Mouse (Mus musculus) heart, embryonic 14.5 days (tissue): Measurements from ENCODE around the gene Tmco4. TPM values are rescaled to one million over a fixed set of nuclear protein-coding genes. Genes with fewer than 3 reads are reported as not detected.
A peak's percentile ranks its signal among the peaks of the same experiment; 100 is the strongest.

Source experiments
- ATAC-seq: fragments of 200-750 bp; cut with Nextera tagmentation; 2 replicates; pipeline ENCODE4 v1.8.0; 2017; ENCODE audit warnings: low read depth, moderate TSS enrichment; ENCODE audit not compliant: insufficient number of reproducible peaks, insufficient read depth, low FRiP score
- H3K27ac ChIP-seq, 2 experiments: fragments of 200-500 bp in 1 of 2; fragments of 300-500 bp in 1 of 2; sonication (generic) in 1 of 2; replicated peaks in 1 of 2; 2 replicates each; pipeline ENCODE4 v1.5.1; 2012 to 2014; ENCODE audit warnings: low read depth in 2 of 2, low read length in 2 of 2, control low read depth in 1 of 2, mild to moderate bottlenecking in 1 of 2, mixed read lengths in 1 of 2; ENCODE audit not compliant: control insufficient read depth in 1 of 2, insufficient read depth in 1 of 2
- H3K27me3 ChIP-seq: fragments of 300-500 bp; sonication (generic); 2 replicates; pipeline ENCODE4 v1.6.1; 2014; ENCODE audit warnings: mild to moderate bottlenecking, low read length, control low read depth; ENCODE audit not compliant: control insufficient read depth, insufficient read depth
- H3K36me3 ChIP-seq: fragments of 300-500 bp; sonication (generic); 2 replicates; pipeline ENCODE4 v1.6.1; 2014; ENCODE audit warnings: mild to moderate bottlenecking, control low read depth, low read length, mixed read lengths; ENCODE audit not compliant: control insufficient read depth, insufficient read depth
- H3K4me1 ChIP-seq, 2 experiments: fragments of 200-500 bp in 1 of 2; fragments of 300-500 bp in 1 of 2; sonication (generic) in 1 of 2; 2 replicates each; pipeline ENCODE4 v1.6.1; 2012 to 2014; ENCODE audit warnings: low read length in 2 of 2, control low read depth in 1 of 2, mixed read lengths in 1 of 2; ENCODE audit not compliant: control insufficient read depth in 2 of 2, insufficient read depth in 2 of 2
- H3K4me2 ChIP-seq: fragments of 300-500 bp; sonication (generic); 2 replicates; pipeline ENCODE4 v1.6.1; 2014; ENCODE audit warnings: mild to moderate bottlenecking, low read length
- H3K4me3 ChIP-seq, 2 experiments: fragments of 200-500 bp in 1 of 2; fragments of 300-500 bp in 1 of 2; sonication (generic) in 1 of 2; 2 replicates each; pipeline ENCODE4 v1.5.1; 2012 to 2014; ENCODE audit warnings: low read length in 2 of 2, mild to moderate bottlenecking in 2 of 2, control low read depth in 1 of 2, low read depth in 1 of 2, moderate library complexity in 1 of 2; ENCODE audit not compliant: control insufficient read depth in 1 of 2, insufficient read depth in 1 of 2
- H3K9ac ChIP-seq: fragments of 300-500 bp; sonication (generic); 2 replicates; pipeline ENCODE4 v1.6.1; 2014; ENCODE audit warnings: mild to moderate bottlenecking, low read length
- H3K9me3 ChIP-seq: fragments of 300-500 bp; sonication (generic); 2 replicates; pipeline ENCODE4 v1.6.1; 2016; ENCODE audit warnings: low read length, control low read depth; ENCODE audit not compliant: control insufficient read depth
- WGBS: fragments of 180-500 bp; shearing (Covaris S2); extraction: QIAGEN DNeasy Blood & Tissue Kit; methylation state at CpG from one replicate; pipeline ENCODE4 v1.1.7; 2014; 5-methylcytosine and 5-hydroxymethylcytosine counted together
- polyA plus RNA-seq: library from polyadenylated mRNA; unstranded; fragments of >200 nt; fragmentation: Nextera tagmentation; extraction: Ambion mirVana; gene quantifications from 2 replicates; pipeline ENCODE4 v1.2.1, GENCODE M21; 2014

Gene Tmco4
- polyA plus RNA-seq, 1 experiment from 2014 or later = 4.8 TPM

DNA sequence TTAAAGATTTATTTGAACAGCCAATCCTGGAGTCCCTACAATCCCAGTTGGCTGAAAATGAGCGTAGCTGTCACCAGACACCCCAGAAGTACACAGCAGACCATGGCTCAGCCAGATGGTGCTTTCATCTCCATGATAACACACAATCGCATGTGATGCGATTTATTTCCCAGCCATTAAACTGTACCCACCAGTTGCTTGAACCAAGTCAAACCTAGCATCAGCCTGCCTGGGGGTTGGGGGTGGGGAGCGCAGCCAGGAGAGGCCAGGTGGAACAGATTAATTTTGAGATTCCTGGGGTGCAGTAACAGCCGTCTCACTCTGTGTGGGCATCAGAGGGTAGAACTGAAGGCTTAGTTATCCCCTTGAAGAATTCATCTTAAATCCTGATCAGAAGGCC, 73.7 kb downstream of the Tmco4 start:
- 80% methylated on average over 5 of the region's 5 CpGs for WGBS
- H3K27ac ChIP-seq = no peak overlapping the region
- H3K9ac ChIP-seq = no peak overlapping the region
- ATAC-seq = no peak
- H3K4me3 ChIP-seq = no peak overlapping the region
- no peak overlapping the region for H3K4me2 ChIP-seq
- no peaks in the 10 kb centered on the region for H3K4me1 ChIP-seq
- H3K36me3 ChIP-seq = no peaks in the 10 kb centered on the region
- no peaks in the 10 kb centered on the region for H3K27me3 ChIP-seq
- 0 out of 2 replicates have a peak, but pooled peaks cover 3% of the 10 kb centered on the region for H3K9me3 ChIP-seq

DNA sequence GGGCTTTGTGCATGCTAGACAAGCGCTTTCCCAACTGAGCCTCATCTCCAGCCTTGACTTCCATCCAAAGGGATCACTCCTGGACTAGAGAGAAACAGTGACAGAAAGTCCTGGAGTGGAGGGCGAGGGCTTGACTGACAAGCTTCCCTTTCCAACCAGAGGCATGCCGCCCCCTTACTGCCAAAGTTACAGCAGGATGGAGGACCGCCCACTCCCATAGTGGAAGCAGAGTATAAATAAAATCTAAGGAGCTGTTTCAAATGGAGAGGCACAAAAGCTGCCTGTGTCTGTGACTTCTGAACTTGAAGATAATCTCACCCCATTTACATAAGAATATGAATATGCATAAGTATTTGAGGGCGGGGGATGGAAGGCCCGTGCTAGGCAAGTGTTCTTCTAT, 75.8 kb downstream of the Tmco4 start:
- Histone ChIP-seq H3K27ac (no peak overlapping the region), H3K36me3 (no peaks in the 10 kb centered on the region), H3K27me3 (no peaks in the 10 kb centered on the region), H3K9ac (no peak overlapping the region), H3K4me2 (no peak overlapping the region), H3K9me3 (0 out of 2 replicates have a peak, but pooled peaks cover 3% of the 10 kb centered on the region), H3K4me3 (no peak overlapping the region), H3K4me1 (no peaks in the 10 kb centered on the region)
- WGBS = 73% methylated on average over 6 of the region's 6 CpGs
- no peak for ATAC-seq

DNA sequence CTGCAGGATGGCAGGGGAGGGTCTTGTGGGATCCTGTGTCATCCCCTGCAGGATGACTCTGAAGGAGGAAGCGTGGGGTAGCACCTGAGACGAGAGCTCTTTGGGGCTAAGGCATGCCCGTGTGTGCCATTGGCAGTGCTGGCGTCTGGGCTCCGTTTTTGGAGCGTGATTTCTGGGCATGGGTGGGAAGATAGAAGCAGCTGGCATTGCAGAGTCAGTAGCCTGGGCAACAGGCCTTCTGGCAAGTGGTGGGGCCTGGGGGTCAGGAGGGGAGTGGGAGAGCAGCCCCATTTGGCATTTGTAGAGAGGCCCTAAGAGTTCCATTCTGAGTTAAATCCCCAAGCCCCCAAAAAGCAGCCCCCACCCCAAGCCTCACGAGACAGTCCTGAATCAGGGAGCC, 80.1 kb downstream of the Tmco4 start:
- peaks cover 9 to 10% of the 10 kb centered on the region in 2 experiments; a peak in 2 of 4 replicates for H3K4me1 ChIP-seq
- ATAC-seq = no peak
- no peaks in the 10 kb centered on the region for H3K9me3 ChIP-seq
- WGBS = 81% methylated on average over 7 of the region's 7 CpGs
- no peaks in the 10 kb centered on the region for H3K36me3 ChIP-seq
- H3K4me3 ChIP-seq = no peak overlapping the region
- H3K27me3 ChIP-seq = no peaks in the 10 kb centered on the region
- no peak overlapping the region for H3K9ac ChIP-seq
- H3K4me2 ChIP-seq = no peak overlapping the region
- no peak overlapping the region for H3K27ac ChIP-seq

DNA sequence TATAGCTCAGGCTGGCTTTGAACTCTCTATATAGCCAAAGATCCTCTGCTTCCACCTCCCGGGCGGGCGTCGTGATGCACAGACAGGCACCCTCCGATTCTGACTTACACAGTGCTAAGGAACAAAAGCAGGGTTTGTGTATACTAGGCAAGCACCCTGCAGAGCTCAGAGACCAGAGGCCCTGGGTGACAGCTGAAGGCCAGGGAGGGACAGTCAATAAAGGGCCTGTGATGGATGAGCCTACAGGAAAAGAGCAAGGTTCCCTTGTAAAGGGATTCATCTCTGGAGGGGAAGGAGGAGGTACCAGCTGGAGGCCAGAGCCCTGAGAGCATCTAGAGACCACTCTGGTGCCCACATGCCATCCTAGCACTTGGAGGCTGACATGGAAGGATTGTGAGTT, 80.7 kb downstream of the Tmco4 start:
- no peaks in the 10 kb centered on the region for H3K27me3 ChIP-seq
- peaks cover 9 to 10% of the 10 kb centered on the region in 2 experiments; a peak in 2 of 4 replicates for H3K4me1 ChIP-seq
- H3K9me3 ChIP-seq = no peaks in the 10 kb centered on the region
- H3K9ac ChIP-seq = no peak overlapping the region
- no peak overlapping the region for H3K27ac ChIP-seq
- no peak for ATAC-seq
- no peak overlapping the region for H3K4me3 ChIP-seq
- H3K36me3 ChIP-seq = no peaks in the 10 kb centered on the region
- WGBS = 62% methylated on average over 5 of the region's 5 CpGs
- no peak overlapping the region for H3K4me2 ChIP-seq

DNA sequence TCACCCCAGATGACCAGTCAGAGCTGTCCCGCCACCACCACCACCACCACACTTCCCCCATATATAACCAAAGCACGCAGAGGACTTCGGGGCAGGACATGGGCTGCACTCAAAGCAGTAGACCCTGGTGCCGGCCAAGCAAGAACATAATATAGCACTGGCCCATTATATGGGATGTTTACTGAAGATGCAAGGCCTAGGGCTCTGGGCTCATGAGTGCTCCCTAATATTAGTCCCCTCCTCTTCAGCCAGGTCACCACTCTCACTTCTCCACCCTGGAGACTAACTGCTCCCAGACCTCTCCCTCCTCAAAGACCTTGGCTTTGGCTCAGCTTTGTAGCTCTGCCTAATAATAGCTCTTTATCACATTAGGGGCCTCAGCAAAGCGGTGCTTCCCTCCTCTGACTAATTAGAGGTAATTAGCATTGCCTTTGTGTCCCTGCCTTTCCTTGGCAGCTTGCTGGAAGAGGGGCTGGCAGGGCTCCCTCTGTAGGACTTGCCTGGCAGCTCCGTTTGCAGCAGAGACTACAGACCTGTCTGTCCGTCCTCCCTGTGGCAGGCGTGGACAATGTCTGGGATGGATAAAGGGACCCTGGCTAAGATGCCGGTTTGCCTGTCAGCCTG, 81.7 kb downstream of the Tmco4 start:
- H3K4me1 ChIP-seq = peaks cover 9 to 10% of the 10 kb centered on the region in 2 experiments; a peak in 2 of 4 replicates
- ATAC-seq = 0 out of 2 replicates have a peak, but pooled peaks have one; percentile 41
- H3K27me3 ChIP-seq = no peaks in the 10 kb centered on the region
- H3K4me2 ChIP-seq = no peak overlapping the region
- no peaks in the 10 kb centered on the region for H3K36me3 ChIP-seq
- no peak overlapping the region for H3K27ac ChIP-seq
- H3K9ac ChIP-seq = no peak overlapping the region
- H3K4me3 ChIP-seq = no peak overlapping the region
- 41% methylated on average over 9 of the region's 9 CpGs for WGBS
- no peaks in the 10 kb centered on the region for H3K9me3 ChIP-seq

DNA sequence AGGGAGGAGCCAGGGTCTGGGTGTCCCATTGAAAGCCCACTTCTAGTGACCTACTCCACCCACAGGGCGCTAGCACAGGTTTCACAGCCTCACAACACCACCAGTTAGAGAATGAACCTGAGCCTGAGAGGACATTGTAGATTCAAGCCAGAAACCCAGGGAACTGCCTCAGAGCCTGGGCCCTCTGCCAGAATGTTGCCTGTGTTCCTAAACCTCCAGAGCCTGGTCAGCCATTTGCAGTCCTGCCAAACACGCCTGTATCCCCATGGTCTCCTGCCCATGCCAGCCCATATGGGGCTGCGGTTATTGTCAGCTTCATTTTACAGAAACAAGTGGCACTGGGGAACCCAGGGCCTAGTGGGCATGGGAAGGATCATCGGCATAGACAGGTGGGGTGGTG, 82.6 kb downstream of the Tmco4 start:
- H3K36me3 ChIP-seq = no peaks in the 10 kb centered on the region
- peaks cover 9 to 10% of the 10 kb centered on the region in 2 experiments; a peak in 2 of 4 replicates for H3K4me1 ChIP-seq
- no peak overlapping the region for H3K4me3 ChIP-seq
- 80% methylated on average over 4 of the region's 4 CpGs for WGBS
- no peak overlapping the region for H3K27ac ChIP-seq
- H3K27me3 ChIP-seq = no peaks in the 10 kb centered on the region
- H3K4me2 ChIP-seq = no peak overlapping the region
- no peaks in the 10 kb centered on the region for H3K9me3 ChIP-seq
- no peak overlapping the region for H3K9ac ChIP-seq
- no peak for ATAC-seq

DNA sequence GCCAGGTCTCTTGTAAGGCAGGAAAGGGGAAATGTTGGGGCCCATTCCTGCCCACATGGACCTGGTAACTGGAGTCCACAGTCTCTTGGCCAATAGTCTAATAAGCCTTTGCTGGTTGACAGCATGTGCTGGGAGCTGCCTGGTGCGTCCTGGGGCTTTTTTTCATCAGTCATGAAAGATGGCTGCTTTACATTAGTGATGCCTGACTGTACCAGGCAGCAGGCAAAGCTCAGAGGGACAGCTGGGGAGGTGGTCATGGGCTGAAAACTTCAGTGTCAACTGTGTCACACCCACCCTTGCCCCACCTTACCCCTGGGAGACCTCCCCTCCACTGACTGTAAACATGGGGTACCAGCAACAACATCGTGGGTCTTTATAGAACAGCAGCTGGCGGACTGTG, 83.1 kb downstream of the Tmco4 start:
- 75% methylated on average over 3 of the region's 3 CpGs for WGBS
- ATAC-seq = no peak
- no peak overlapping the region for H3K27ac ChIP-seq
- no peaks in the 10 kb centered on the region for H3K27me3 ChIP-seq
- H3K9me3 ChIP-seq = no peaks in the 10 kb centered on the region
- no peaks in the 10 kb centered on the region for H3K36me3 ChIP-seq
- H3K4me1 ChIP-seq = peaks cover 9 to 10% of the 10 kb centered on the region in 2 experiments; a peak in 2 of 4 replicates
- H3K9ac ChIP-seq = no peak overlapping the region
- no peak overlapping the region for H3K4me3 ChIP-seq
- H3K4me2 ChIP-seq = no peak overlapping the region

DNA sequence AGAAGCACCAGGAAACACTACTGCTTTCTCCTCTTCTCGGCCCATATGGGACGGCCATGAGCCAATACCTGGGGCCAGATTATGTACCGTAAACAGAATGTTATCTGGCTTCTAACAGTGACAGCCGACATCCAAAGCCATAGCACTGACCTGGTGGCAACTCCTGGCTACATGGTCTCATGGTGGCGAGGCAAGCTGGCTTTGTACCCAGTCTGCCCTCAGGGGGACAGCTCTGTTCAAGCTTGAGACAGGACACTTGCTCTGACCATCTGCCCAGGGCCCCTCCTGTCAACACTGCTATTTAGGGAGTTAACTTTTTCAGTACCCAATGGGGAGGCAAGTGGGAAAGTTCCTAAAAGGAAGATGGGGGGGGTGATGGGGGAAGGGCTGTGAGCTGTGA, 84.6 kb downstream of the Tmco4 start:
- ATAC-seq = no peak
- 58% methylated on average over 5 of the region's 5 CpGs for WGBS

More for the DNA sequence above, 84.6 kb downstream of the Tmco4 start:
- Histone ChIP-seq H3K9ac (no peak overlapping the region), H3K27me3 (no peaks in the 10 kb centered on the region), H3K9me3 (no peaks in the 10 kb centered on the region), H3K4me2 (no peak overlapping the region), H3K4me1 (peaks cover 9 to 10% of the 10 kb centered on the region in 2 experiments; a peak in 2 of 4 replicates), H3K4me3 (no peak overlapping the region), H3K36me3 (no peaks in the 10 kb centered on the region), H3K27ac (no peak overlapping the region)
